Mouse (Mus musculus) NIH3T3 (cell line): ENCODE data around the gene Tcta.
"Not testable (repeated sequence)": the region's sequence is repeated elsewhere in the genome, so short reads cannot be mapped to it uniquely, and the experiment has no call there.

Experiments used
- DNase-seq: peaks from one replicate; pipeline ENCODE4 v3.0.0-alpha.2; 2012; ENCODE audit warnings: low read depth

Gene Tcta

GRCm38 (mm10) chr9:108305629-108306520, at the start of gene Tcta, which contains the start of gene Rhoa:
Tcta (minus strand) TSS chr9:108306160.
Rhoa (plus strand) TSS chr9:108306129.
- DNase-seq = peak; percentile 98

DNA sequence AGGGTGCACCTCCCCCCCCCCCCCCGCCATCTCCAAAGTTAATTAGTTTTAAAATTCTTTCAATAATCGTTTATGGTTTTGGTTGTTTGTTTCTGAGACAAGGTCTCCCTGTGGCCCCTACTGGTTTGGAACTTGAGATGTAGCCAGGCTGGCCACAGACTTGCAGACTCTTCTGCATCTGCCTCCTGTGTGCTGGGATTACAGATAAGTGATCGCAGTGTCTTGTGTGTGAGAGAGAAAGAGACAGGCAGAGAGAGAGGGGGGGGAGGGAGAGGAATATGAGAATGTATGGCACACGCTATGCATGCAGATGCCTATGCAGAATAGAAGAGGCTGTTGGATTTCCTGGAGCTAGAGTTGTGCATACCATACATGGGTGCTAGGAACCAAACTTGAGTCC, 43.8 kb upstream of the Tcta start:
- DNase-seq = no peak

- peak; percentile 8 for DNase-seq
These were observed 42.3 kb upstream of the Tcta start for GRCm38 (mm10) chr9:108348290-108348680.

- DNase-seq = peak; percentile 95
These were observed 41.8 kb upstream of the Tcta start, which contains the start of gene Usp4 for GRCm38 (mm10) chr9:108347540-108348289. Usp4 (plus strand) TSS chr9:108347853.

- DNase-seq = no peak
These were observed 41.1 kb upstream of the Tcta start for GRCm38 (mm10) chr9:108347024-108347423.

- no peak for DNase-seq
These were observed 38.5 kb upstream of the Tcta start for GRCm38 (mm10) chr9:108344471-108344870.

DNA sequence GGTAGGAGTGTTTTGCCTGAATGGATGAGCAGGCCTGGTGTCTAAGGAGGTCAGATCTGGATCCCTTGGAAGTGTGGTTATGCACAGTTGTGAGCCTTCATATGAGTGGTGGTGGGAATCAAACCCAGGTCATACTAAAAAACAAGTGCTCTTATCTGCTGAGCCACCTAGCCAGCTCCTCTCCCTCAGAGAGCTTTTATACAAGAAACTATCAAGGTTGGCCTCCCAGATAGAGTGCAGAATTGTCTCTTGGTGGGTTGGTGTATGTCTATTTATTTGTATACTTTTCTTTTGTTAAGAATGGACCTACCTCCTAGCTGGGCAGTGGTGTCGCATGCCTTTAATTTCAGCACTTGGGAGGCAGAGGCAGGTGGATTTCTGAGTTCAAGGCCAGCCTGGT, 37.9 kb upstream of the Tcta start:
- no peak for DNase-seq

DNA sequence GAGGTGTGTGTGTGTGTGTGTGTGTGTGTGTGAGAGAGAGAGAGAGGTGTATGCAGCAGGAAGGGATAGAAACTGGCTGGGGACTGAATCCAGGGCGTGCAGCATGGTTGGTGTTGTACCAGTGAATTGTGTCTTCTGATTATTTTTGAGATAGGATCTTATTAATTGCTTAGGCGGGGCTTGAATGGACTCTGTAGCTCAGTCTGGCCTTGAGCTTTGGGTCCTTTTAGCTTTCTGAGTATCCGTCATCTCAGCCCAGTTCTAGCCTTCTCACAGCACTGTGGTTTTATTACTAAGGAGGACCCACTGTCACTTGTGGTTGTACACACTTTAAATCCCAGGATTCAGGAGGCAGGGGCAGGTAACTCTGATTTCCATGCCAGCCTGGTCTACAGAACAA, 37.4 kb upstream of the Tcta start:
- DNase-seq = no peak

GRCm38 (mm10) chr9:108342301-108342831, 36.4 kb upstream of the Tcta start:
- peak; percentile 50 for DNase-seq

DNA sequence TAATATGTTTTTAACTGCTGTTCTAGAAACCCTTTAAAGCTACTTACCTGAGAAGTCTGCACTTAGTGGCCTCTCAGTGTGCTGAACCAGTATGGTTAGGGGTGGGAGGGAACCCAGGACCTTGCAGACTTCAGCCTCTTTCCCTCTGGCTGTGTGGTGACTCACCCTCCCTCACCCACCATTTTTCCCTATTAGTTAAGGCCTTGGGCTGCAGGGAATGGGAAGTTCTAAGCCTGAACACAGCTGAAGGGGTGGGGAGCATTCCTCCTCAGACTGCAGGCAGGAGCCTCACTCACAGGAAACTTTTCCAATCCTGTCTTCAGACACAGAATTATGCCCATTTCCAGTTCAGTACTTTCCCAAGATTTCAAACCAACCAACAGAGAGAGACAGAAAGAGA, 35.8 kb upstream of the Tcta start:
- DNase-seq = peak; percentile 74

GRCm38 (mm10) chr9:108341139-108341475, 35.1 kb upstream of the Tcta start:
- DNase-seq = no peak

- DNase-seq = peak; percentile 10
These were observed 34.5 kb upstream of the Tcta start for GRCm38 (mm10) chr9:108340258-108341138.

GRCm38 (mm10) chr9:108339886-108340257, 33.9 kb upstream of the Tcta start:
- peak; percentile 47 for DNase-seq

DNA sequence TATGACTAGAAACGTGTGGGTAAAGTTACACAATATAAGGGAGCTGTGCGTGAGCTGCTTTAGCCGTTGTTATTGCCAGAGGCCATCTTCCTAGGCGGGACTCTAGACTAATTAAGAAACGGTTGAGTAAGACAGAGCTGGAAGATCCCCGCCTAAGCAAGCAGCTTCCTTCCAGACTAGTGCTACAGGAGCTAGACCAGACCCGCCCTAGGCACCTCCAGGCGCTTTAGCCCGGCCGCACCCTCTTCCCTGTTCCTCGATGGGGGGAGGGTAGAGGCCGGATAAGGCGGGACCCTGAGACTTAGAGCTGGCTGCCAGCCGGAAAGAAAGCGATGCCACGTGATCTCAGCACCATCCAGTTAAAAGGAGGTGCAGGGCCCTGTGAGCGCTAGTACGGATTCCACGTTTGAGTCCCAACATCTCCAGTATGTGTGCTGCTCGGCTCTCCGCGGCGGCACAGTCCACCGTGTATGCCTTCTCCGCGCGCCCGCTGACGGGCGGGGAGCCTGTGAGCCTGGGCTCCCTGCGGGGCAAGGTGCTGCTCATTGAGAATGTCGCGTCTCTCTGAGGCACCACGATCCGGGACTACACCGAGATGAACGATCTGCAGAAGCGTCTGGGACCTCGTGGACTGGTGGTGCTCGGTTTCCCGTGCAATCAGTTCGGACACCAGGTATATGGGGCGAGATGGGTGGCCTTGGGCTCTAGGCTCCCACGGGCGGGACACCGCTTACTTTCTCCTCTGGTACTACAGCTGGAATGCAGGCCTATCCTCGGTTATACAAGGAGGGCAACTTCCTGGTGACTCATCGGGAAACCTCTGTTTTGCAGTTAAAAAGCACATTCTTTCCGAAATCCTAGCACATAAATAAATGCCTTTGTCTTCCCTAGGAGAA, 33.2 kb upstream of the Tcta start, which contains the start of gene Gpx1:
Gene Gpx1, plus strand, starts transcription at position 18 of the 896 bp plus-strand sequence.
- DNase-seq = peak; percentile 96

DNA sequence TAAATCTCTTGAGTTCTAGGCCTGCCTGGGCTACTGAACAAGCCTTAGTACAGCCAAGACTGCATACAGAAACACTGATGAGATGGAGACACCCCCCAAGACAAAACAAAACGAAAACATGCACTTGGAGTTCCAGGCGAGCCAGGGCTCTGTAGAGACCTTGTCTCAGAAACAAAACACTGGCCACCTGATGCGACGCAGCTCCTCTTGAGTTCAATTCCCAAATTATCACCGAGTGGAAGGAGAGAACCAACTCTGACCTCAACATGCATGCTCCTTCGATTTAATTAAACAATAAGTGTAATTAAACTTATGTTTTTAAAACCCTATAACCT, 32.6 kb upstream of the Tcta start:
- no peak for DNase-seq

DNA sequence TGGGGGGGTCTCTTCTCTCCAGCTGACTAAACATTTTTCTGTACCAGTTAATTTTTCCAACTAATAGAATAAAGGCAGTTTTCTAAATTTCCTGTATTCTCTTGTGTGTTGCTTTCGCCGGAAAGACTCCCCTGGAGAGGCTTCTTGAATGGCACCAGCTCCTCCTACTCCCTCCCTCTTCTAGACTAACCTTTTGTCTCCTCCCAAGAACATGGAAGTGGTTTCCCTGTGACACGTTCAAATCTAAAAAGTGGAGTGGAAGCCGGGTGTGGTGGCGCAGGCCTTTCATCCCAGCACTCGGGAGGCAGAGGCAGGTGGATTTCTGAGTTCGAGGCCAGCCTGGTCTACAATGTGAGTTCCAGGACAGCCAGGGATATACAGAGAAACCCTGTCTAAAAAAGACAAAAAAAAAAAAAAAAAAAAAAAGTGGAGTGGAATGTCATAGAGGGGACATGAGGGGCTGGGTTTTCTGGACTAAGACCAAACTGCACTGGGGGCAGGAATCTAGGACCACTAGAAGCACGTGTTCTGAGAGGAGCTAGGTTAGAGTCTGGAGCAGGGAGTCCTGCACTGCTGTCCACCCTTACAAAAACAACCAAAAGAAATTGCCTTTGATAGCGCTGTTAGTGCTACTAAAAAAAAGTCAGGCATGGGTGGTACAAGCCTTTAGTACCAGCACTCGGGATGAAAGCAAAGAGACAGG, 32.0 kb upstream of the Tcta start:
- no peak for DNase-seq

DNA sequence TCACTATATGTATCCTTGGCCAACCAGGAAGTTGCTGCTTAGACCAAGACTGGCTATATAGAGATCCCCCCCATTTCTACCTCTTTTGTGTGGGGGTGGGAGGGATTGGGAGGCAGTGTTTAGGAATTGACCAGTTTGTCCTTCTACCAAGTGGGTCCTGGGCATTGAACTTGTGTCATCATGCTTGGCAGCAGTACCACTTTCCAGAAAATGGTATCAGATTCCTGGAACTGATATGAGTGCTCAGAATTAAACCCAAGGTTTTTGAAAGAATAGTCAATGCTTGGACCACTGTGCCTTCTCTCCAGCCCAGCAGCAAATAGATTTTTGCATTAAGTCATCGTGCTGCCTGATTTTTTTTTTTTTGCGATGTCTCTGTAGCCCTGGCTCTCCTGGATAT, 19.9 kb upstream of the Tcta start:
- no peak for DNase-seq

DNA sequence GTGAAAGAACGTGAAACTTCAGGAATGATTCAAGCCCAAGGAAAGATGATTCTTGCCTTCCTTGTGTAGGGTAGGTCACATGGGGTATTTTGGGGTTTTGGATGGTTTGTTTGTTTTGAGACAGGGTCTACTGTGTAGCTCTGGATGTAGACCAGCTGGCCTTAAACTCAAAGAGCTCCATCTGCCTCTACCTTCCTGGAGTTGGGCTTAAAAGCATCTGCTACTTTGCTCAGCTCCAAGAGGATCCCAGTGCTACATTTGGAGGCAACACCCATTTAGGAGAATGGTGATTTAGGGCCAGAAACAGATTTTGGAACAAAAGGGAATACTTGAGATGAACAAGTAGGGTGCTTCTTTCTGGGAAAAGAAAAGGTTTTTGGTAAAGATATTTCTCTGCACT, 18.8 kb upstream of the Tcta start:
- DNase-seq = no peak

DNA sequence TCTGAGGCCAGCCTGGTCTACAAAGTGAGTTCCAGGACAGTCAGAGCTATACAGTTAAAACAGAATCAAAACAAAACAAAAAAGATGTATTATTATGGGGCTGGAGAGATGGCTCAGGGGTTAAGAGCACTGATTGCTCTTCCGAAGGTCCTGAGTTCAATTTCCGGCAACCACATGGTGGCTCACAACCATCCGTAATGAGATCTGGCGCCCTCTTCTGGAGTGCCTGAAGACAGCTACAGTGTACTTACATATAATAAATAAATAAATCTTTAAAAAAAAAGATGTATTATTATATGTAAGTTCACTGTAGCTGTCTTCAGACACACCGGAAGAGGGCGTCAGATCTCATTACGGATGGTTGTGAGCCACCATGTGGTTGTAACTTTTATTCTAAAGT, 16.1 kb upstream of the Tcta start:
- DNase-seq = not testable (repeated sequence)

DNA sequence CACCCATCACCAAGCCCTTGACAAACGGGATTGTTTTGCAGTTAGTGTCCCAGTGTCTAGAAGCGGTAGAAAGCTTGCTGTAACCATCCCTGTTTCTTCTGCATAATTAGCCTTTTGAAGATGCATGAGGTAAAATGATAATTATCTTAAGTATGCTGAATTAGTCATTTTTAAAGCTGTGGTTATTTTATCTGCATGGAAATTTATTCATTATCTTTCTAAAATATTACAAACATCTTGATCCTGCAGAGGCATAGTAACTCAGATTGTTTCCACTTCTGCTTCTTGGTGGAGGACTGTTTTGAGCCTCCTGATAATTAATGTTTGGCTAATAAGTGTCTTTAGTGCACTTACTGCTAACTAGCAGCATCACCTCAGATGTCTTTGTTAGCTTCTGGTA, 12.5 kb upstream of the Tcta start:
- no peak for DNase-seq
